Mouse (Mus musculus) liver, embryonic 14.5 days (tissue): ENCODE measurements around the gene Zfp568.

Experiments used
- CTCF ChIP-seq: IDR thresholded peaks from 2 replicates; pipeline ENCODE4 v1.5.1; 2016; ENCODE audit warnings: antibody characterized with exemption, low read depth, control low read depth
- EP300 ChIP-seq: IDR thresholded peaks from 2 replicates; pipeline ENCODE4 v1.6.1; 2016; ENCODE audit warnings: antibody characterized with exemption, low read depth

DNA sequence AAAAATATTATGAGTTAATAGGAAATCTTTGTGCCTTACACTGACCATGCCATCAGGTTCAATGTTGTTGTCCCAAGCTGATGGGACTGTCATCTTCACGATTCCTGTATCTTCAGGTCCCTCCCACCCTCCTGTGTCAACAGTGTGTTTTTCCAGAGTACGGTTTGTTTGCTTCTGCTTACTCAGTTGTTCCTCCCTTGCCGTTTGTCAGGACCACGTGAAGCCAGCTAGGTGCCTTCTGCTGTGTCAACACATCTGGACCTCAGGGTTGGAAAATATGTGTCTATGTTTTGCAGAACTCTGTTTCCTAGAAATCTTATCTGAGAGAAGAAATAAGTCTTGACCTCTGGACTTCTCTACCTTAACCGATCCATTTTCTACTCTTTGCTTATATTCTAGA lies 16.8 kb downstream of the Zfp568 start:
- no peak for TF ChIP-seq CTCF
- no peak for TF ChIP-seq EP300
